Mouse (Mus musculus): ENCODE data around the gene Pdzd2.

Gene Pdzd2

DNA sequence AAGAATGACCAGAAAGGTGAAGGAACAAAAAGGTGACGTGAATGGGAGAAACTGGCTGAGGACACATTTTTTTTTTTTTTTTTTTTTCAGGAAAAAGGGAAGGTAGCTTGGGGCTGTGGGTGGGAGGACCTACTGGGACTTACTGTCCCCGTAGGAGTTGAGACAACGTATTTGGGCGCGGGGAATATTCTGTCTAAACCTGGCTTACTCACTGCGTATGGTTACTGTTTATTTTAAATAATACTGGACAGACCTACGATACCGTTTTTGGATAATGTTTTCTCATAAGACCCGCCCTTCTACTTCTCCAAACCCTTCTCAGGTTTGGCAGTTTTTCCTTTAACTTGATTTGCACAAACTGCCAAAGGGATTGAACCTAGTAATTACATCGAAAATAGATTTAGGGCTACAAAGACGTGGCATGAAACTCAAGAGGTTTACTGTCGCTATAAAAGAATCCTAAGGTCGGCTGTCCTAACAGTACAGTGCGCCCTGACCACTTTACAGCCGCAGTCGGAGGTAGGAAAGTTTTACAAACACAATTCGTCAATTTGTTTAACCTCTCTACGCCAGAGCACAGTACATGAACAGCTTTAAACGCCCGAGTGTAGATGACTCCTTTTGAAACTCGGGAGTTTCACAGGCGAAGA is 419.2 kb downstream of the Pdzd2 start:
- no peak for DNase-seq (ENCODE audit: low read depth, low spot score)

DNA sequence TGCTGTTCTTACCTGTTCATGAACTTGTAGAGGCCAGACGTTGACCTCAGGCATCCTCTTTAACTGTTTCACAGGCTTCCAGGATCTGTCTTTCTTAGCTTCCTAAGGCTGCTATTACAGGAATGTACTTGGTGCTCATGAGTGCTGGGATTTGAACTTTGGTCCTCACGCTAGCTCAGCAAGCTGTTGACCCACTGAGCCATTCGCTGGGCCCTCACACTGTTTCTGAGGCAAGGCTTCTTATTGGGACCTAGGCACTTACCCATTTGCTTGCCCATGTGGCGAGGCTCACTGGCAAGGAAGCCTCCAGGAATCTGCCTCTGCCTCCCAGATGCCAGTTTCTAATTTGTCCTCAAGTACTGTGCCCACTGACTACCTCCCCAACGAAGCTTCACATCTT is 419.8 kb downstream of the Pdzd2 start:
- no peak for DNase-seq (ENCODE audit: low read depth, low spot score)

DNA sequence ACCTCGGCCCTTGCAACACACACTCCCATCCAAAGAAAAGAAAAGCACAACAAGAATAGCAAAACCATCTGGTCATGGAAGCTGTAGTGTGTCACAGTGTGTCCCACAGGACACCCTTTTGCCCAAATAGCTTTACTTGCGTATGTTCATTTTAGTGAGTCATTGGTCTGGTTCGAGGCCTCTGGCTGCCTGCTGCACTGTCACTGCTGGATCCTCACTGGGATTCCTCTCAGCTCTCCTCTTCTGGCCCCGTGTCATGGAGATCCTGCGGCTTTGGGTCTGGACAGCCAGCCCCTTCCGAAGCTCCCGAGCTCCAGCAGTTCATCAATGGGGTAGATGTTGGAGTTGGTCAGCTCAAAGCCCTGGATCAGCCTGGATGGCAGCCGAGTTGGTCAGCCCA is 421.3 kb downstream of the Pdzd2 start:
- DNase-seq (ENCODE audit: low read depth, low spot score), result no peak

DNA sequence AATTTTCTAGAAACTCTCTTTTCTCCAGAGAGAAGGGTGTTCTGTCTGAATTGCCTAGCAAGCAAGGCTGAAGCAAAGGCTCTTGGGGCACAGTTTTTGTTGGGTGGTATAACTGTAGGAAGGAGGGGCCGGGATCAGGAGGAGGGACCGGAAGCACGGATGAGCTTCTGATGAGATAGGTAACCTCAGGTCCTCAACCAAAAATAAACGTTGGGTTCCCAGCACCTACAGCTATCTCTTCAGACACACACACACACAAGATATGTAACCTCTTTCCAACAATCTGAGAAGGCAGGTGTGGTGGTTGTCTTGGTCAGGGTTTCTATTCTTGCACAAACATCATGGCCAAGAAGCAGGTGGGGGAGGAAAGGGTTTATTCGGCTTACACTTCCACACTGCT is 422.4 kb downstream of the Pdzd2 start:
- DNase-seq (ENCODE audit: low read depth, low spot score), result no peak

DNA sequence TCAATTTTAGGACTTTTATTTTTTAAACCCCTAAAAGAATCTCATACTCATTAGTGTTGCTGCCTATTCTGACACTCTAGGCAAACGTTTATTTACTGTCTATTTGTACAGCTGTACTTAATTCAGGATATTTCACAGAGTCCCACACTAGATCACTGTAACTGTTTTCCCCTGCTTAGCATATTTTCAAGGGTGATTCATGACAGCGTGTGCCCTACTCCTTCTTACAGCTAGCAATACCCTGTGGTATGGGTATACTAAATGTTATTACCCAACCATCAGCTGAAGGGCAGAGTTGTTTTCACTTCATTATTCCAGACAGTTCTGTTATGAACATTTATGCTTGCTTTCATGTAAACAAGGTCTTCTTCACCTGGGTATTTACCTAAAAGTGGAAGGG is 423.7 kb downstream of the Pdzd2 start:
- DNase-seq (ENCODE audit: low read depth, low spot score), result no peak

DNA sequence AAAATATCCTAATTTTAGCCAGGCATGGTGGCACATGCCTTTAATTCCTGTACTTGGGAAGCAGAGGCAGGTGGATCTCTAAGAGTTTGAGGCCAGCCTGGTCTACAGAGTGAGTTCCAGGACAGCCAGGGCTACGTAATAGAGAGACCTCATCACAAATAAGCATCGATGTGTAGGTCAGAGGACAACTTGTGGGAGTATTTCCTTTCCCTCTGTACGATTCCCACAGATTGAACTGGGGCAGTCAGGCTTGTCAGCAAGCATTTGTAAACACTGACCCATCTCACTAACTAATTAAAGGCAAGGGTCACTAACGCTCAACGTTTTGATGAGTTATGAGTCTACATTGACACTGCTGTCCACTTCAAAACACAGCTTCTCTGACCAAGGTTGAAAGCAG is 425.1 kb downstream of the Pdzd2 start:
- no peak for DNase-seq (ENCODE audit: low read depth, low spot score)

DNA sequence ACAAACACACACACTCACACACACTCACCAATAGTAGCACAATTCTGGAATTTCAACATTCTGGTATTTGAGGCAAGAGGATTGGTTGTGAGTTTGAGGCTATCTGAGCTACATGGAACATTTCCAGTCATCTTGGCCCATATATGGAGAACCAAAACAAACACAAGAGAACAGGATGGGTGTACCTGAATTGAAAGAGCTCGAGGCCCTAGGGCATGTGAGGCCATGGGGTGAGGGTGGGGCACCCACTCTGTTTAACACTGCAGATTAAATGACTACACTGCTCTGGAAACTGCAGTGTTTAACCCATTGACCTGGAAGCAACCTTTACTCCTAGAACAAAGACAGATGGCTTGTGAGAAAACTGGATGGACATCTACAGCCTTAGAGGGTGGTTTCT is 426.5 kb downstream of the Pdzd2 start:
- no peak for DNase-seq (ENCODE audit: low read depth, low spot score)

DNA sequence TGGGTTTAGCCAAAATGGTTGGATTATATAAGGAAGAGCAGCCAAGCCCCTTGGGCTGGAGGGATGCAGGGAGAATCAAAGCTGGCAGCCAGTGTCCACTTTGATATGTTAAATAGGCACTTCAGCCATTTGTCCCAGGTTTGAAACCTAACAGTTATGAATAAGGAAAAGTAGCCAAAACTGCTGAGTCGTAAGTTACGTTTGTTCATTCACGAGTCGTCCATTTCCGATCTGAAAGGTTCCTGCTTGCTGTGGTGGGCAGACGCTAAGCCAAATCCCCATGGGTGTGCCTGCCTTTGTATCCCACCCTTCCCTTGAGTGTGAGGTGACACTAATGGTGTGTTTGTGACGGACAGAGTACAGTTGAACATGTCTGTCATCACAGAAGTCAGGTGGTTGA is 428.3 kb downstream of the Pdzd2 start:
- no peak for DNase-seq (ENCODE audit: low read depth, low spot score)

DNA sequence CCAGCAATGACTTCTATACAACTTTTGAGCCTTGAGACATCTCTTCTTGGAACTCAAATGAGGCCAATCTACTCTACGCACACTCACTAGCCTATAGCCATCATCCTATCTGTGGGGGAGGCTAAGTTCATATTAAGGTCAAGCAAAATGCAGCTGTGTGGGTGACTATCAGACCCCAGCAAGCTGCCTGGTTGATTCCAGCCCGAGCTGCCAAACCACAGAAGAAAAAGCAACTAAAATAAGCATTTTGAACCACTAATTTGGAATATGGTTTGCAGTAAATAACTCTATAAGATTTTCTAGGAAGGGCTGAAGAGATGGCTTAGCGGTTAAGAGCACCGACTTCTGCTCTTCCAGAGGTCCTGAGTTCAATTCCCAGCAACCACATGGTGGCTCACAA is 429.0 kb downstream of the Pdzd2 start:
- no peak for DNase-seq (ENCODE audit: low read depth, low spot score)
